8 mouse cellular contexts compared by ENCODE assay signal in genomic region chr2:170220871-170221369, GRCm38 (mm10).
DNase-seq lines count a peak whose midpoint lies in the region; ATAC-seq and TF ChIP-seq lines count a peak whose summit lies in the region.

No protein-coding gene starts in this region.

- 0% methylated on average over 19 of the region's 20 CpGs for WGBS in hindbrain, embryonic 13.5 days
- WGBS in limb, embryonic 12.5 days = under 1% methylated on average over 20 of the region's 20 CpGs
- WGBS in midbrain, embryonic 10.5 days = under 1% methylated on average over 20 of the region's 20 CpGs

- H3K27ac ChIP-seq in hindbrain, embryonic 13.5 days = peak overlapping the region; percentile 93
- no peak overlapping the region for H3K27ac ChIP-seq in limb, embryonic 12.5 days
- peak overlapping the region; percentile 92 for H3K27ac ChIP-seq in midbrain, embryonic 10.5 days (replicated peaks)

- no peak for TF ChIP-seq CTCF in brain, embryonic 14.5 days (IDR thresholded peaks at IDR 0.05; ENCODE audit: borderline replicate concordance, extremely low read depth, insufficient read depth, insufficient read length)

- H3K4me1 ChIP-seq in hindbrain, embryonic 13.5 days (replicated peaks) = peaks cover 61% of the 10 kb centered on the region
- peaks cover 52% of the 10 kb centered on the region for H3K4me1 ChIP-seq in limb, embryonic 12.5 days (replicated peaks)
- H3K4me1 ChIP-seq in midbrain, embryonic 10.5 days = peaks cover 70% of the 10 kb centered on the region

- H3K4me2 ChIP-seq in hindbrain, embryonic 13.5 days = peak overlapping the region; percentile 58
- peak overlapping the region; percentile 65 for H3K4me2 ChIP-seq in limb, embryonic 12.5 days

- H3K9ac ChIP-seq in hindbrain, embryonic 13.5 days = peak overlapping the region; percentile 55
- H3K9ac ChIP-seq in limb, embryonic 12.5 days (replicated peaks) = 0 out of 2 replicates have a peak overlapping the region, but pooled peaks have one; percentile 34

- no peaks in the 10 kb centered on the region for H3K27me3 ChIP-seq in hindbrain, embryonic 13.5 days
- H3K27me3 ChIP-seq in limb, embryonic 12.5 days = no peaks in the 10 kb centered on the region; the same call in 1 of the 2 replicates
- H3K27me3 ChIP-seq in midbrain, embryonic 10.5 days (ENCODE audit: low read depth, poor library complexity, severe bottlenecking) = no peaks in the 10 kb centered on the region

- peak; percentile 84 for DNase-seq in MN1 (ENCODE audit: low spot score)
- DNase-seq in brain, embryonic 14.5 days (ENCODE audit: low read depth) = peak; percentile 93
- peak; percentile 69 for DNase-seq in forelimb bud, embryonic 11.5 days (ENCODE audit: low read depth, low spot score)
- DNase-seq in midbrain, embryonic 10.5 days (ENCODE audit: low spot score) = peak; percentile 79
- DNase-seq in spleen, postnatal 4 days (ENCODE audit: low spot score in 2 of 2) = peak; percentile 50 to 72
- DNase-seq in testis, postnatal 14 days (ENCODE audit: low spot score) = no peak

- ATAC-seq in hindbrain, embryonic 13.5 days (ENCODE audit: low FRiP score) = no peak
- no peak for ATAC-seq in limb, embryonic 12.5 days (ENCODE audit: insufficient number of reproducible peaks, insufficient read depth, low FRiP score, low TSS enrichment, low read depth)

- peak overlapping the region; percentile 34 for H3K4me3 ChIP-seq in hindbrain, embryonic 13.5 days
- peak overlapping the region; percentile 37 for H3K4me3 ChIP-seq in limb, embryonic 12.5 days (replicated peaks)
- peak overlapping the region; percentile 51 for H3K4me3 ChIP-seq in midbrain, embryonic 10.5 days

- H3K36me3 ChIP-seq in hindbrain, embryonic 13.5 days = no peaks in the 10 kb centered on the region
- no peaks in the 10 kb centered on the region for H3K36me3 ChIP-seq in limb, embryonic 12.5 days
- no peaks in the 10 kb centered on the region for H3K36me3 ChIP-seq in midbrain, embryonic 10.5 days

- H3K9me3 ChIP-seq in hindbrain, embryonic 13.5 days = no peaks in the 10 kb centered on the region
- H3K9me3 ChIP-seq in limb, embryonic 12.5 days = no peaks in the 10 kb centered on the region
- no peaks in the 10 kb centered on the region for H3K9me3 ChIP-seq in midbrain, embryonic 10.5 days (replicated peaks)

- peak; percentile 10; the same call in 1 of the 2 replicates for TF ChIP-seq POLR2A in brain, embryonic 14.5 days (IDR thresholded peaks at IDR 0.05; ENCODE audit: borderline replicate concordance, extremely low read depth, insufficient read depth, insufficient read length, poor library complexity, severe bottlenecking)
